Mouse (Mus musculus): Measurements from ENCODE around the gene Arhgap40. TPM values are rescaled to one million over a fixed set of nuclear protein-coding genes. Genes with fewer than 3 reads are reported as not detected.

The Arhgap40 gene
- total and polyA plus RNA-seq, 3 experiments = not detected

DNA sequence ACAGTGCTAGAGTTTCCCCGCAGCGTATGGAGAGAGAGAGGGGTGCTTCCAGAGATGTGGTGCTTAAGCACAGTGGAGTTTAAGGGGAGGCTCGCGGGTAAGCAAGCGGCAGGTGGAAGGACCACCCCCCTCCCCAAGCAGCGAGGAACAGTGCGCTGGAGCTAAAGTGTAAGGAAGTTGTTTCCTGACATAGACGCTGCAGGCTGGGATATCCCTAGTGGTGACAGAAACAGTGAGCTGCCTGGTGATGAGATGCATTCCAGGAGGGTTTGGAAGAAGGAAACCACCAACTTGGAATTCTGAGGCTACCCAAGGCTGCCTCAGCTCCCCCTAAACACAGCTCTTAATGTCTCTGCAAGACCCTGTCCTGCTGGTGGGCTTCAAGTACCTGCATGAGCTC is 43.2 kb downstream of the Arhgap40 start:
- no peak for TF ChIP-seq NELFE (IDR thresholded peaks at IDR 0.05; ENCODE audit: low read depth, low read length)
- TF ChIP-seq MEF2A (IDR thresholded peaks at IDR 0.05; ENCODE audit: borderline replicate concordance, low read depth, low read length) = no peak
- no peak for TF ChIP-seq POLR2A (IDR thresholded peaks at IDR 0.05; ENCODE audit: low read depth, low read length)
- TF ChIP-seq RAD21 (IDR thresholded peaks at IDR 0.05; ENCODE audit: low read depth, low read length) = no peak
- TF ChIP-seq HCFC1 (IDR thresholded peaks at IDR 0.05; ENCODE audit: low read depth, low read length) = no peak
- TF ChIP-seq TBP (conservative IDR thresholded peaks at IDR 0.05; ENCODE audit: low read depth, low read length) = no peak
- TF ChIP-seq ZNF384 (IDR thresholded peaks at IDR 0.05; ENCODE audit: low read depth, low read length) = no peak
- TF ChIP-seq BHLHE40 (IDR thresholded peaks at IDR 0.05; ENCODE audit: low read depth, low read length) = no peak
- no peak for TF ChIP-seq POLR2AphosphoS2 (IDR thresholded peaks at IDR 0.05; ENCODE audit: low read depth, low read length)
- no peak for TF ChIP-seq KAT2A (IDR thresholded peaks at IDR 0.05; ENCODE audit: insufficient replicate concordance, low read length)
- no peak for TF ChIP-seq ZC3H11A (IDR thresholded peaks at IDR 0.05; ENCODE audit: low read depth, low read length)
- no peak for TF ChIP-seq MAFK (IDR thresholded peaks at IDR 0.05; ENCODE audit: insufficient replicate concordance, low read length)
- TF ChIP-seq MYC (IDR thresholded peaks at IDR 0.05; ENCODE audit: low read depth, low read length) = no peak
- no peak for TF ChIP-seq ZMIZ1 (IDR thresholded peaks at IDR 0.05; ENCODE audit: low read depth, low read length)
- TF ChIP-seq EP300 (IDR thresholded peaks at IDR 0.05; ENCODE audit: low read length) = no peak
- TF ChIP-seq MAZ (IDR thresholded peaks at IDR 0.05; ENCODE audit: low read depth, low read length) = no peak
- no peak for TF ChIP-seq JUND (conservative IDR thresholded peaks at IDR 0.05; ENCODE audit: low read depth, low read length)
- no peak for TF ChIP-seq E2F4 (IDR thresholded peaks at IDR 0.05; ENCODE audit: insufficient replicate concordance, low read depth, low read length)
- TF ChIP-seq ELF1 (IDR thresholded peaks at IDR 0.05; ENCODE audit: low read depth, low read length) = no peak
- Histone ChIP-seq H3K79me2 (replicated peaks; ENCODE audit: control insufficient read depth, extremely low read depth, insufficient read depth, poor library complexity, severe bottlenecking) (no peaks in the 10 kb centered on the region), H3K27ac (ENCODE audit: insufficient read depth, low read depth) (no peak overlapping the region), H3K4me1 (ENCODE audit: control insufficient read depth in 1 of 2, insufficient read depth in 2 of 2) (no peaks in the 10 kb centered on the region), H3K9me3 (replicated peaks; ENCODE audit: low read length) (peaks cover 17% of the 10 kb centered on the region), H3K4me2 (ENCODE audit: insufficient read depth, low read depth, poor library complexity, severe bottlenecking) (no peak overlapping the region), H3K27me3 (replicated peaks) (peaks cover 60% of the 10 kb centered on the region), H3K36me3 (replicated peaks in 1 of 2; ENCODE audit: control insufficient read depth in 1 of 2, insufficient read depth in 1 of 2, low read length in 1 of 2) (no peaks in the 10 kb centered on the region), H3K9ac (ENCODE audit: insufficient read depth, low read depth) (no peak overlapping the region), H3K4me3 (replicated peaks in 1 of 3; ENCODE audit: low read depth in 2 of 3, low read length in 2 of 3, poor library complexity in 1 of 3) (no peak overlapping the region)
- dilution Hi-C loops (cut with MboI; ENCODE audit: extremely low pct_ligation_motif_present, extremely low pct_unique_long_range_greater_than_20kb, low sequenced_read_pairs) = no loop called here
- in situ Hi-C loops (cut with MboI; ENCODE audit: low pct_ligation_motif_present, low pct_unique_long_range_greater_than_20kb, low sequenced_read_pairs) = no loop called here
- no peak for DNase-seq (ENCODE audit: extremely low read depth)

DNA sequence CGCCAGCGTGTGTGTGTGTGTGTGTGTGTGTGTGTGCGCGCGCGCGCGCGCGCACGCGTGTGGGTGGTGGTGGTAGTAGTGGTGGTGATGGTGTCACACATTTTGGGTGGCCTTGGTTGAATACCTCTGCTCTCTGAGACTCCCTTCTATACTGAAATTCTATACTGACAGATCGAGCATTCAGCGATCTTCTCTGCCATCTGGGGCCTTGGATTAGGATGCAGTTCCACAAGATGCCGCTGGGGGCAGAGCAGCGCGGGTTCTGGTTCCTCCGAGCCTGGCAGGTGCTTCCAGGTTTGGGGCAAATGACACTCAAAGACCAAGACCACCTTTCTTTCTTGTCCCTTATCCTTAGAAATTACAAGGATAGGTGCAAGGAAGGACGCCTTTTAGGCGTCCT is 43.6 kb downstream of the Arhgap40 start:
- DNase-seq (ENCODE audit: extremely low read depth) = peak; percentile 40
- dilution Hi-C loops (cut with MboI; ENCODE audit: extremely low pct_ligation_motif_present, extremely low pct_unique_long_range_greater_than_20kb, low sequenced_read_pairs) (no loop called here), in situ Hi-C loops (cut with MboI; ENCODE audit: low pct_ligation_motif_present, low pct_unique_long_range_greater_than_20kb, low sequenced_read_pairs) (no loop called here)
- Histone ChIP-seq H3K9ac (ENCODE audit: insufficient read depth, low read depth) (no peak overlapping the region), H3K4me3 (replicated peaks in 1 of 3; ENCODE audit: low read depth in 2 of 3, low read length in 2 of 3, poor library complexity in 1 of 3) (no peak overlapping the region), H3K79me2 (replicated peaks; ENCODE audit: control insufficient read depth, extremely low read depth, insufficient read depth, poor library complexity, severe bottlenecking) (no peaks in the 10 kb centered on the region), H3K36me3 (replicated peaks in 1 of 2; ENCODE audit: control insufficient read depth in 1 of 2, insufficient read depth in 1 of 2, low read length in 1 of 2) (no peaks in the 10 kb centered on the region), H3K27me3 (replicated peaks) (peaks cover 60% of the 10 kb centered on the region), H3K4me1 (ENCODE audit: control insufficient read depth in 1 of 2, insufficient read depth in 2 of 2) (no peaks in the 10 kb centered on the region), H3K27ac (ENCODE audit: insufficient read depth, low read depth) (no peak overlapping the region), H3K9me3 (replicated peaks; ENCODE audit: low read length) (peaks cover 17% of the 10 kb centered on the region), H3K4me2 (ENCODE audit: insufficient read depth, low read depth, poor library complexity, severe bottlenecking) (no peak overlapping the region)
- no peak for TF ChIP-seq IRF4 (IDR thresholded peaks at IDR 0.05; ENCODE audit: low read depth, low read length)
- TF ChIP-seq HCFC1 (IDR thresholded peaks at IDR 0.05; ENCODE audit: low read depth, low read length) = no peak
- TF ChIP-seq MYC (IDR thresholded peaks at IDR 0.05; ENCODE audit: low read depth, low read length) = no peak
- TF ChIP-seq USF1 (IDR thresholded peaks at IDR 0.05; ENCODE audit: low read depth, low read length) = no peak
- TF ChIP-seq NELFE (IDR thresholded peaks at IDR 0.05; ENCODE audit: low read depth, low read length) = no peak
- peak; percentile 5; the same call in 1 of the 2 replicates for TF ChIP-seq RAD21 (IDR thresholded peaks at IDR 0.05; ENCODE audit: low read depth, low read length)
- no peak for TF ChIP-seq MAX (IDR thresholded peaks at IDR 0.05; ENCODE audit: low read length)
- no peak for TF ChIP-seq ELF1 (IDR thresholded peaks at IDR 0.05; ENCODE audit: low read depth, low read length)
- TF ChIP-seq UBTF (IDR thresholded peaks at IDR 0.05; ENCODE audit: low read depth, low read length) = no peak
- TF ChIP-seq JUN (IDR thresholded peaks at IDR 0.05; ENCODE audit: insufficient read depth, low read depth, low read length) = no peak
- no peak for TF ChIP-seq TBP (conservative IDR thresholded peaks at IDR 0.05; ENCODE audit: low read depth, low read length)
- no peak for TF ChIP-seq KAT2A (IDR thresholded peaks at IDR 0.05; ENCODE audit: insufficient replicate concordance, low read length)
- TF ChIP-seq NRF1 (IDR thresholded peaks at IDR 0.05; ENCODE audit: low read depth, low read length) = no peak
- no peak for TF ChIP-seq SIN3A (IDR thresholded peaks at IDR 0.05; ENCODE audit: low read length)
- TF ChIP-seq PAX5 (IDR thresholded peaks at IDR 0.05; ENCODE audit: low read length) = no peak
- peak; percentile 55 to 75 for TF ChIP-seq CTCF (conservative IDR thresholded peaks at IDR 0.05 in 1 of 2, IDR thresholded peaks at IDR 0.05 in 1 of 2; ENCODE audit: low read depth in 2 of 2, low read length in 2 of 2)
- TF ChIP-seq MEF2A (IDR thresholded peaks at IDR 0.05; ENCODE audit: borderline replicate concordance, low read depth, low read length) = no peak
- no peak for TF ChIP-seq EP300 (IDR thresholded peaks at IDR 0.05; ENCODE audit: low read length)

All from CH12.LX (cell line).